Mouse (Mus musculus): Measurements from ENCODE around the gene Epb41l1. TPM values are rescaled to one million over a fixed set of nuclear protein-coding genes. Genes with fewer than 3 reads are reported as not detected.
A peak's percentile ranks its signal among the peaks of the same experiment; 100 is the strongest.
"Not testable (repeated sequence)": the region's sequence is repeated elsewhere in the genome, so short reads cannot be mapped to it uniquely, and the experiment has no call there.

Gene Epb41l1
- polyA plus RNA-seq, 1 experiment from 2014 or later: 1.2 TPM

GRCm38 (mm10) chr2:156402036-156402435 lies 18.7 kb upstream of the Epb41l1 start:
- Histone ChIP-seq H3K4me1 (peaks cover 6% of the 10 kb centered on the region), H3K4me2 (no peak overlapping the region), H3K36me3 (no peaks in the 10 kb centered on the region), H3K9ac (no peak overlapping the region), H3K27me3 (replicated peaks) (no peaks in the 10 kb centered on the region; the same call in 1 of the 2 replicates), H3K4me3 (no peak overlapping the region), H3K27ac (replicated peaks) (no peak overlapping the region), H3K9me3 (no peaks in the 10 kb centered on the region)
- no peak for ATAC-seq (ENCODE audit: extremely low read depth, insufficient number of reproducible peaks, low FRiP score, low TSS enrichment)
- WGBS: 75% methylated on average over 3 of the region's 3 CpGs

DNA sequence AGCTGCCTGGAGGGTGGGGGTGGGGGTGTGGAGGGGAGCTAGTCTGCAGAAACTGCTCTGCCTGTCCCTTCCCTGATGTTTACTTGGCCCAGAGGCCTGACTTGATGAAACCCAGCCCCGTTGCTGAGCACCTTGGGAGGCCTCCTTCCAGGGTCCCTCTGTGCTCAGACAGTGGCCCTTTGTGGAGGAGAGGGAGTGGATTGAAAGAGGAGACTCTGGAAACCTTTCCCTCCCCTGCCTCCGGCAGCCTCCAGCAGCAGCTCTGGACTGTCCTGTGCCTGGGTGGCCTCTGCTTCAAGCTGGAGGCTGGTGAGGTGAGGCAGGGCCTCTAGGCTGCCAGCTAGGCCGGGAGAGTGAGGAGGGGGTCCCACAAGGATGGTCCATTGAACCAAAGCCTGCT lies 13.7 kb upstream of the Epb41l1 start:
- Histone ChIP-seq H3K9me3 (no peaks in the 10 kb centered on the region), H3K36me3 (no peaks in the 10 kb centered on the region), H3K4me3 (no peak overlapping the region), H3K4me2 (no peak overlapping the region), H3K27me3 (replicated peaks) (no peaks in the 10 kb centered on the region; the same call in none of the 2 replicates), H3K9ac (no peak overlapping the region), H3K4me1 (peaks cover 3% of the 10 kb centered on the region; the same call in 1 of the 2 replicates), H3K27ac (replicated peaks) (no peak overlapping the region)
- 37% methylated on average over 3 of the region's 3 CpGs for WGBS
- no peak for ATAC-seq (ENCODE audit: extremely low read depth, insufficient number of reproducible peaks, low FRiP score, low TSS enrichment)

GRCm38 (mm10) chr2:156408168-156408567 lies 12.5 kb upstream of the Epb41l1 start:
- ATAC-seq (ENCODE audit: extremely low read depth, insufficient number of reproducible peaks, low FRiP score, low TSS enrichment): no peak
- H3K27ac ChIP-seq (replicated peaks): no peak overlapping the region
- no peaks in the 10 kb centered on the region for H3K36me3 ChIP-seq
- no peak overlapping the region for H3K4me3 ChIP-seq
- H3K27me3 ChIP-seq (replicated peaks): no peaks in the 10 kb centered on the region; the same call in none of the 2 replicates
- WGBS: 54% methylated on average over 8 of the region's 8 CpGs
- H3K9ac ChIP-seq: no peak overlapping the region
- no peak overlapping the region for H3K4me2 ChIP-seq
- no peaks in the 10 kb centered on the region for H3K9me3 ChIP-seq
- H3K4me1 ChIP-seq: peaks cover 3% of the 10 kb centered on the region; the same call in 1 of the 2 replicates

- H3K27ac ChIP-seq (replicated peaks): not testable (repeated sequence)
These were observed 9.4 kb upstream of the Epb41l1 start for GRCm38 (mm10) chr2:156411348-156411747.

DNA sequence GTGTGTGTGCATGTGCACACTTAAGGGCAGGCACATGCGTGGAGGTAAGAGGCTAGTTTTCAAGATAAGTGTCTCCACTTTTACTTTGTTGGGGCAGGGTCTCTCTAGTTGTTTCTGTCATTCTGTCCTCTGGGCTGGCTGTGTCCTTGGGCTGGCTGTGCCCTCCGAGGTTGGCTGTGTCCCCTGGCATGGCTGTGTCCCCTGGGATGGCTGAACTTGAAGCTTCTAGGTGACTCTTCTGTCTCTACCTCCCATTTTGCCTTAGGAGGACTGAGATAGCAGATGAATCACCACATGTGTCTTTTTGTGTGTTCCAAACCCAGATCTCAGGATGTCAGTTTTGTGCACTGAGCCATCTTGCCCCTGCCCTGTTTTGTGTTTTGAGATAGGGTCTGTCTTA lies 5.7 kb upstream of the Epb41l1 start:
- Histone ChIP-seq H3K9ac (no peak overlapping the region), H3K27me3 (replicated peaks) (peaks cover 33% of the 10 kb centered on the region)

More at GRCm38 (mm10) chr2:156411348-156411747, 9.4 kb upstream of the Epb41l1 start:
- not testable (repeated sequence) for H3K9ac ChIP-seq; H3K4me1 ChIP-seq; H3K4me3 ChIP-seq; ATAC-seq (ENCODE audit: extremely low read depth, insufficient number of reproducible peaks, low FRiP score, low TSS enrichment); H3K4me2 ChIP-seq; H3K9me3 ChIP-seq; H3K27me3 ChIP-seq (replicated peaks); H3K36me3 ChIP-seq
- 85% methylated on average over 5 of the region's 7 CpGs for WGBS

GRCm38 (mm10) chr2:156415674-156416073 lies 5.0 kb upstream of the Epb41l1 start:
- ATAC-seq (ENCODE audit: extremely low read depth, insufficient number of reproducible peaks, low FRiP score, low TSS enrichment): no peak
- Histone ChIP-seq H3K9me3 (no peaks in the 10 kb centered on the region), H3K36me3 (no peaks in the 10 kb centered on the region), H3K4me1 (peaks cover 4% of the 10 kb centered on the region; the same call in 1 of the 2 replicates), H3K27ac (replicated peaks) (no peak overlapping the region), H3K9ac (no peak overlapping the region), H3K4me2 (no peak overlapping the region), H3K27me3 (replicated peaks) (peaks cover 39% of the 10 kb centered on the region), H3K4me3 (no peak overlapping the region)
- WGBS: 58% methylated on average over 5 of the region's 5 CpGs

More for the DNA sequence above, 5.7 kb upstream of the Epb41l1 start:
- H3K36me3 ChIP-seq: no peaks in the 10 kb centered on the region
- ATAC-seq (ENCODE audit: extremely low read depth, insufficient number of reproducible peaks, low FRiP score, low TSS enrichment): no peak
- no peak overlapping the region for H3K4me3 ChIP-seq
- no peak overlapping the region for H3K4me2 ChIP-seq
- H3K9me3 ChIP-seq: no peaks in the 10 kb centered on the region
- 65% methylated on average over 2 of the region's 2 CpGs for WGBS
- H3K27ac ChIP-seq (replicated peaks): no peak overlapping the region
- H3K4me1 ChIP-seq: no peaks in the 10 kb centered on the region

GRCm38 (mm10) chr2:156417194-156417593 lies 3.5 kb upstream of the Epb41l1 start:
- H3K27ac ChIP-seq (replicated peaks): no peak overlapping the region
- H3K9me3 ChIP-seq: no peaks in the 10 kb centered on the region
- no peaks in the 10 kb centered on the region for H3K36me3 ChIP-seq
- H3K4me2 ChIP-seq: no peak overlapping the region
- no peak overlapping the region for H3K9ac ChIP-seq
- 58% methylated on average over 1 of the region's 1 CpGs for WGBS
- H3K4me3 ChIP-seq: no peak overlapping the region
- peaks cover 53% of the 10 kb centered on the region for H3K27me3 ChIP-seq (replicated peaks)
- no peak for ATAC-seq (ENCODE audit: extremely low read depth, insufficient number of reproducible peaks, low FRiP score, low TSS enrichment)
- peaks cover 15% of the 10 kb centered on the region for H3K4me1 ChIP-seq

DNA sequence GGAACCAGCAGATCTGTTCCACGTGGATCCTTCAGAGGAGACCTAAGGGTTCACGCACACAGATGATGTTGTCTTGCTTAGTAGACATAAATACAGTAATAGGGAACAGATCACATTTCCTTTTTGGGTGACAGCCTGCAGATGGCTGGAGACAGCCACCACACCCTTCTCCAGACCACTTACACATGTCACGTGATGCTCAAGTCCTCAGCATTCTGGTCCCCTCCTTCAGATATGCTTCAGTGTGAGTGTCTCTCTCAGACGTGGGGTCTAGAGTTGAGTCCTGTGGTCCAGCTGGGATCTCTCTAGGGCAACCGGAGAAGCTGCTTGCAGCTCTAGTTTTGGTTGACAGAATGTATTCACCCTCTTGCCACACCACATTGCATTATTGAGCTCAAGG lies 2.2 kb upstream of the Epb41l1 start:
- Histone ChIP-seq H3K4me3 (no peak overlapping the region), H3K9me3 (no peaks in the 10 kb centered on the region), H3K27me3 (replicated peaks) (peaks cover 64% of the 10 kb centered on the region), H3K9ac (no peak overlapping the region), H3K27ac (replicated peaks) (no peak overlapping the region), H3K4me1 (peaks cover 24% of the 10 kb centered on the region), H3K36me3 (no peaks in the 10 kb centered on the region), H3K4me2 (no peak overlapping the region)
- WGBS: 68% methylated on average over 5 of the region's 5 CpGs
- ATAC-seq (ENCODE audit: extremely low read depth, insufficient number of reproducible peaks, low FRiP score, low TSS enrichment): no peak

DNA sequence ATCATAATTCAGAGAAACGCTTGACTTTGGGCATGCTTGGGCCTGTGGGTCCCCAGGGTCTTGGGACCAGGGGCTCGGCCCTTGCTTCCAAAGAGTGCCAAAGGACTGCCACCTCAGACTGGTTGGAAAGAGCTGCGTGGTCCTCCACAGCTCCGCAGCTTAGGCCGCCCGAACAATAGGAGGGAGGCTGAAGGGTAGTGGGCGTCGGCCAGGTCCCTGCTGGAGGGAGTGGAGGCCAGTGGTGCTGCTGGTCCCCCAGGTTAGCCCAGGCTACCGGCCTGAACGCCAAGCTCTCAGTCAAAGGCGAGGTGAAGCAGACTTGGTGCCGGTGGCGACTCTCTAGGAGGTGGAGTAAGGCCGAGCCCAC lies 399 bp upstream of the Epb41l1 start:
- Histone ChIP-seq H3K27ac (replicated peaks) (no peak overlapping the region), H3K27me3 (replicated peaks) (peaks cover 83% of the 10 kb centered on the region)
- ATAC-seq (ENCODE audit: extremely low read depth, insufficient number of reproducible peaks, low FRiP score, low TSS enrichment): peak; percentile 16; the same call in 1 of the 2 replicates

GRCm38 (mm10) chr2:156421381-156422110 lies 837 bp downstream of the Epb41l1 start:
- Histone ChIP-seq H3K4me3 (peak overlapping the region; percentile 70), H3K4me1 (peaks cover 24% of the 10 kb centered on the region), H3K9ac (peak overlapping the region; percentile 81), H3K27ac (replicated peaks) (no peak overlapping the region), H3K9me3 (no peaks in the 10 kb centered on the region), H3K4me2 (peak overlapping the region; percentile 99), H3K36me3 (no peaks in the 10 kb centered on the region), H3K27me3 (replicated peaks) (peaks cover 75% of the 10 kb centered on the region)
- ATAC-seq (ENCODE audit: extremely low read depth, insufficient number of reproducible peaks, low FRiP score, low TSS enrichment): no peak
- WGBS: under 1% methylated on average over 35 of the region's 36 CpGs

More for the DNA sequence above, 399 bp upstream of the Epb41l1 start:
- Histone ChIP-seq H3K9ac (peak overlapping the region; percentile 81), H3K9me3 (no peaks in the 10 kb centered on the region), H3K4me3 (peak overlapping the region; percentile 70), H3K4me1 (peaks cover 24% of the 10 kb centered on the region), H3K36me3 (no peaks in the 10 kb centered on the region), H3K4me2 (peak overlapping the region; percentile 99)
- WGBS: 16% methylated on average over 14 of the region's 14 CpGs

GRCm38 (mm10) chr2:156422631-156423030 lies 1.9 kb downstream of the Epb41l1 start:
- H3K9me3 ChIP-seq: no peaks in the 10 kb centered on the region
- peaks cover 76% of the 10 kb centered on the region for H3K27me3 ChIP-seq (replicated peaks)
- H3K4me3 ChIP-seq: peak overlapping the region; percentile 13; the same call in 1 of the 2 replicates
- H3K36me3 ChIP-seq: no peaks in the 10 kb centered on the region
- no peak for ATAC-seq (ENCODE audit: extremely low read depth, insufficient number of reproducible peaks, low FRiP score, low TSS enrichment)
- peaks cover 24% of the 10 kb centered on the region for H3K4me1 ChIP-seq
- no peak overlapping the region for H3K27ac ChIP-seq (replicated peaks)
- H3K4me2 ChIP-seq: peak overlapping the region; percentile 99
- no peak overlapping the region; the same call in 1 of the 2 replicates for H3K9ac ChIP-seq
- 2% methylated on average over 8 of the region's 8 CpGs for WGBS

GRCm38 (mm10) chr2:156423672-156424071 lies 3.0 kb downstream of the Epb41l1 start:
- Histone ChIP-seq H3K9ac (no peak overlapping the region), H3K4me2 (no peak overlapping the region), H3K4me3 (no peak overlapping the region), H3K9me3 (no peaks in the 10 kb centered on the region), H3K4me1 (peaks cover 24% of the 10 kb centered on the region), H3K27ac (replicated peaks) (no peak overlapping the region), H3K36me3 (no peaks in the 10 kb centered on the region), H3K27me3 (replicated peaks) (peaks cover 70% of the 10 kb centered on the region)
- ATAC-seq (ENCODE audit: extremely low read depth, insufficient number of reproducible peaks, low FRiP score, low TSS enrichment): no peak
- WGBS: 68% methylated on average over 4 of the region's 4 CpGs
